Mouse (Mus musculus) cerebellum, adult 9-11 months (tissue): ENCODE measurements at regions not wholly inside any gene's neighbourhood (a gene's known extent, or its start where the extent isn't known, plus 50 kb on each side); places are given as distances from the start of the nearest gene placed in this dataset.

Experiments
- DNase-seq: peaks from one replicate; pipeline ENCODE4 v3.0.0; 2022

DNA sequence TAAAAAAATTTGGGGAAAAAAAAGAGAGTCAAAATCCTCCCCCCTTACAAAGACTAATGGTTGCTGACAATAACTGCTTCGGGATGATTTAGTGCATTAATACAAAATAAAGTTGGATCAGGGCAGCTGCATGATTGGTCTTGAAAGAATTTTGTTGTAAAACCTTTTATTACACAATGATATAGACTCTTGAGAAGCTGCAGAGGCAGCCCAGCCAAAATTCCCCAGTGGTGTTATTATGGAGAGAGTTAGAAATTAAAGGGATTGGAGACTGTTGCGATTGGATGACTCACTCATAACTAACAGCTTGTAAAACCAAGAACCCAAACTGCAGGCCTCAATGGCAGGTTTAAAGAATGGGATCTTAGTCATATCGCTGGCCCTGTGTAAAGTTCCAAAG, 181.4 kb upstream of the Igfbp7 start:
- DNase-seq: no peak

DNA sequence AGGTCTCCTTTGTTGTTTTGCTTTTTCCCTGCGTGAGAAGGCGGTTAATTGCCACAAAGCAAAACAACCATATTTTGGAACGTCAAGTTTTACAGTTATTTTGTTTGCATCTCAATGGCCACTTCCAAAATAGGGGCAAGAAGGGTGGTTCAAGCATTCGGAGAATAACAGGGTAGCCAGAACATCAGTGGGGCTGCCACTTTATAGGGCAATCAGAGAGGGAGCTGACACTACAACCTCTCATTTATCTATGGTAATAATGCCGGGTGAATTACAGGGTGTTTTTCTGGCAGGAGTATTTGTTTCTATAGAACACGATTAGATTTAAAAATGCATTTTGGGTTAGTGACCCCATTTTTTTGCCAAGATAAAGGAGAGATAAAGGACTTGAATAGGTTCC, 173.9 kb upstream of the Igfbp7 start:
- DNase-seq: no peak

DNA sequence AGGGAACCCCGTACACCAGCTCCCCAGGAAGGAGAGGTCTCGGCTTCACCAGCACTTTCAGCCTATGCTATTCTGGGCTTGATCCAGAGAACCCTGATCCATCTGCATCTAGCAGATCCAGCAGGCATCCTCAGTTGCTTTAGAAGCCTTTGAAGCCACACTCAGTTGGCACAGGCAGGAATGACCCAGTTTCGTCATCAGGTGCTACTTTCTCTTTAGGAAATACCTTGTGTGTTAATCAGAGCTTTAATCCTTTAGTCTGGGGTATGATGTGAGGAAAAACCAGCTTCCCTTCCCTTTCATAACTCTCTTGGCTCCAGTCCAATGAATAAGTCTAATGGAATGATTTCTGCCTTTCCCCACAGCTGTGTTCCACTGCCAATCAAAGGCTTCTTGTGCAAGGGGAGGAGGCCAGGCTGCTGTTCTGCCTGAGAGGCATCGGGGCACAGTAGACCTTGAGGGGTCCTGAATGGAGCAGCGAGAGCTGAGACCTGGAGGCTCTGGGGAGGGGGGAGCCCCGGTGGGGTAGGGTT, 173.3 kb upstream of the Igfbp7 start:
- DNase-seq: peak; percentile 5

- DNase-seq: no peak
Measured at GRCm38 (mm10) chr5:77579826-77580745, 172.2 kb upstream of the Igfbp7 start.

DNA sequence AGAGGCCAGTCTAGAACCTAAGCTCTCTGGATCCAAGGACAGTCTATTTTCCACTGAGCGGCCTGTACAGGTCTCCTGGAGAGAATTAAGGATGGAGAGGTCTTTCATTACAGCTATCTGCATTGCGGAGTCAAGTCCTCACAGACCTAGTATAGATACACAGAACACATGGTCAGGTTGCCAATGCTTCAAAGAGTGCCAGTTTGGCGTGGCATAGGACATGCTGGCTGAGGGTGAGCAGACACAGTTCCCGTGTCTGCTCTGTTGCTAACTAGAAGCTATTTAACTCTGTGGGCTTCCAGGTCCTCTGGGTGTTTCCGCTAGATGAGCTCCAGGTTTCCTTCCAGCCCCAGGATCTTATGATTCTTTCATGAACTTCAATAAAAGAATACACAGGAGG, 169.0 kb upstream of the Igfbp7 start:
- no peak for DNase-seq

- DNase-seq: no peak
Measured at GRCm38 (mm10) chr5:77575780-77576179, 167.9 kb upstream of the Igfbp7 start.

- no peak for DNase-seq
Measured at GRCm38 (mm10) chr5:77570364-77570763, 162.5 kb upstream of the Igfbp7 start.

GRCm38 (mm10) chr5:77568121-77568520, 160.3 kb upstream of the Igfbp7 start:
- no peak for DNase-seq

GRCm38 (mm10) chr5:77552580-77552979, 144.7 kb upstream of the Igfbp7 start:
- DNase-seq: no peak

GRCm38 (mm10) chr5:77552081-77552480, 144.2 kb upstream of the Igfbp7 start:
- no peak for DNase-seq

GRCm38 (mm10) chr5:77546001-77546620, 138.3 kb upstream of the Igfbp7 start:
- no peak for DNase-seq

DNA sequence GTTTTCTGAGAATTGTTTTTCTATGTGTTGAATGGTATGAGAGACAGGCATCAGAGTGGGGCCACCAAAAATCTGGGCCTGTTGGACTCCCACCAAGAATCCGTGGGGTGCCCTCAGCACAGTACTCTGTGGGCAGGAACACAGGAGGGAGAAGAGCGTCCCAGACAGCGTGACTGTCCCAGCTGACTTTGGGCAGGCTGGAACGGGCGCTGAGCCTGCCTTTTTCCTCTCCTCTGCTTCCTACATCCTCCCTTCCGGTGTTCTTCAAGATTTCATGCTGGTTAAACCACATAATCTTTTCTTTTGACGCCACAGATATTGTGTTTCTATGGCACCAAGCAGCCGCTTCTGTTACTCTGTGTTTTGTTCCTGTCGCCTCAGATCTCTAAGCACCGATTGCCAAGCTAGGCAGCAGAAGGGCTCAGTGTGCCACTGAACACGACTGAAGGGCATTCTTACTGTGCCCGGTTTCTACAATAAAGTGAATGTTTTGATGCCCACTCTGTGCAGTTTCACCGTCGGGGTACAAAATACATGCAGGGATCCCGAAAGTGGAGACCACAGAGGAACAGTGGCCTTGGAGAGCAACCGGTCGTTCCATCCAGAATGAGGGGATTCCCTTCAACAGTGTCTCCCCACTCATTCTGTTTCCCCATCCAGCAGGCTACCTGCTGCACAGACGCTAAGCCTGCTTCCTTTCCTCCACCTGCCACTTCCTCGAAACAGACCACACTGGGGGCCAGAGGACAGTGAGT, 124.6 kb upstream of the Igfbp7 start:
- no peak for DNase-seq

DNA sequence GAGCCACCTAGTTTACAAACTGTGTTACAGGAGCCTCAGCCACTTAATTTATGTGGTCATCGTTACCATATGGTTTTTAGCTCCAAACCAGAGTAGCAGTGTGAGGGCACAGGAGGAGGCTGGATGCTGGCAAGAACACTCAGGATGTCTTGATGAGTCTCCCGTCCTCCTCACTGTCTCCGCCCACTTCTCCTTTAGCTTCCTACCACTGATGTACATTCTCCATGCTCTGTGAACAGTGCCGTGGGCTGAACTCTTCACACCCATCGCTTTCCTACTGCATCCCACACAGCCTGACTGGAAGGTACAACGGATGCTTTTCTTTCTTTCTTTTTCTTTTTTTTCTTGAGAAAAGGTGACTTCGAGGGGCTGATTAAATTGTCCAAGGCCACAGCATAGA, 122.5 kb upstream of the Igfbp7 start:
- no peak for DNase-seq

DNA sequence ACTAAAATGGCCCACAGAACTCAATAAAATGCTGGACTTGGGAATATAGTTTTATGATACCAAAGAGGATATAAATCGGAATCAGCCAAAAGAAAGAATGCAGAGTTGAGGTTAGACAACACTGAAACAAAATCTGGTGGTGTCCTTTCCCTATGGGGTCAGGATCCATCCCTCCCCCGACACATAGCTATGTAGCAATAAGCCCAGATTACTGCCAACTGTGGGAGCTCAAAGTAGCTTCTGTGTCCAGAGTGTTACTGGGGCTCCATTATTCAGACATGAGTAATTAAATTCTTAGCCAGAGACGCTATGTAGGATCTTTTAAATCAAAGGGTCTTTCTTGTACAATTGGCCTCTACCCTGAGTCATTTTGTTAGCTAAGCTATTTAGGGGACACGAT, 109.4 kb upstream of the Igfbp7 start:
- DNase-seq: no peak

DNA sequence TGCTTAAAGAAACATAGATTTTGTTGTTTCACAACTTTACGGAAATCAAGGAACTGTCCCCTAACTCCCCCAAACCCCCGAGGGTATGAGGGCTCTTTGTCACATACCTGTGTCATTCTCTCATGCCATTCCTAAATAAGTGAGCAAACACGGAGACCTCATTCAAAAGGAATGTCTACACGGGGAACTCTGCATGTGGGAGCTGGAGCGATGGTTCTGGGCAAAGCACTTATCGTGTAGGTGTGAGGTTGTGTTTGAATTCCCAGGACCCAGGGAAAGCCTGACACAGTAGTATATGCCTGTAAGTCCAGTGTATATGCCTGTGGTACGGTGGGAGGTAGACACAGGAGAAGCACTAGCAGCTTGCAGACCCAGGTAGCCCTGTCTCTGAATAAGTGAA, 107.6 kb upstream of the Igfbp7 start:
- no peak for DNase-seq

- DNase-seq: no peak
Measured at GRCm38 (mm10) chr5:77502684-77503083, 94.8 kb upstream of the Igfbp7 start.

GRCm38 (mm10) chr5:77499949-77500460, 92.2 kb upstream of the Igfbp7 start:
- no peak for DNase-seq

DNA sequence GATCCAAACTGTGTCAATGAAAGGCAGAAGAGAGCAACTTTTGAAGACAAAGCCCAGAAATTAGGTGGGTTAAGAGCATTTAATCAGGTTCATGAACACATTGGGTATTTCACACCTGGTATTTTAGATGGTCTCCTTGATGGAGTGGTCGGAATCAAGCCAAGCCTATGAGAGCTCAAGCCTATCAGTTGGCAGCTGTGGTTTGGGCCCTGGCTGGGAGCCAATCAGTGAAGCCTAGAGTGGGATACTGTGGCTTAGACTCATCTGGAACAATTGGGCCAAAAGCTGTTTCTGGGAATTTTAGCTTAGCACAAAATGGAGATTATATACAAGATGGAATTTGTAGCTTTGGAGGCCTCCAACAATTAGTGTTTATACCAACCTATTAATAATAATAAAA, 86.8 kb upstream of the Igfbp7 start:
- DNase-seq: no peak

- DNase-seq: no peak
Measured at GRCm38 (mm10) chr5:77488969-77489368, 81.1 kb upstream of the Igfbp7 start.

GRCm38 (mm10) chr5:77487837-77488827, 80.3 kb upstream of the Igfbp7 start:
- no peak for DNase-seq

DNA sequence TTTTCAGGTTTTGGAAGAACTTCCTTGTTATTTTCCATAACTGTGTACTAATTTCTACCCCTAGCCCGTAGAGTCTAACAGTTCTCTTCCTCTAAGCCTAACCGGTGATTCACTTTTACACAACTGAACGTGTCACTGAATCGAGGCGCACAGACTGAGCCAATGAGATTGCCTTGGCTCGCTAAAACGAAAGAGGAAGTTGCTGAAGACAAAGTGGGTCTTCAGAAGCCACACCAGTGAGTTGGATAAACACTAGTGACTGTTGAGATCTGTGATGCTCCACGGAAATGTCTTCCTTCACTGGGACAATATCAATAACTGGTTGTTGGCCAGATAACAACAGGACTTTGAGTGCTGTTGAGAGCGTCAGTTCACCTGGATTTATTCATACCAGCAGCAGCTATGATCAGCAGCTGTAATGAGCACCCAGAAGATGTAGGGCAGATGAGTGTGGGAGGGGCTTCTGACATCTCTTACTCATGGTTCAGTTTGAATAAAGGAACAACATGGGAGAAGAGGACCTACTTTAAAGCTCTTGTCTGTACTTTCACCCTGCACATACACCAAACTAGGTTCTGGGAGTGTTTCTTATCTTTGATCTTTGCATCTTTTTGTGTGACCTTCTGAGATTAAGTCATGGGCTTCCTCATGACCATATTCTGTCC, 75.3 kb upstream of the Igfbp7 start:
- DNase-seq: no peak
